Mouse (Mus musculus): ENCODE results near the gene Ndufaf5. TPM values are rescaled to one million over a fixed set of nuclear protein-coding genes. Genes with fewer than 3 reads are reported as not detected.
A peak's percentile ranks its signal among the peaks of the same experiment; 100 is the strongest.
"Not testable (repeated sequence)": the region's sequence is repeated elsewhere in the genome, so short reads cannot be mapped to it uniquely, and the experiment has no call there.

Gene Ndufaf5
- polyA plus RNA-seq (2012; rRNA removed) (13.3 and 18.9 TPM in 2 replicates), polyA plus RNA-seq (2014; fragmentation: Nextera tagmentation; extraction: Ambion mirVana) (26.5 and 26.9 TPM in 2 replicates)

- Histone ChIP-seq H3K27me3 (ENCODE audit: control insufficient read depth, insufficient read depth, low read length) (no peaks in the 10 kb centered on the region), H3K9ac (ENCODE audit: low read depth, low read length, severe bottlenecking) (peak within 1 kb of the TSS; percentile 84), H3K4me2 (replicated peaks; ENCODE audit: low read depth, low read length, severe bottlenecking) (peak within 1 kb of the TSS; percentile 55), H3K4me3 (replicated peaks; ENCODE audit: low read length) (peak within 1 kb of the TSS; percentile 90), H3K9me3 (ENCODE audit: control insufficient read depth, low read length) (no peaks in the 10 kb centered on the region), H3K4me1 (ENCODE audit: control insufficient read depth, insufficient read depth, low read length) (peaks cover 8% of the 10 kb centered on the region; the same call in 1 of the 2 replicates), H3K27ac (replicated peaks; ENCODE audit: low read depth, low read length) (peak within 1 kb of the TSS; percentile 72), H3K36me3 (ENCODE audit: control insufficient read depth, insufficient read depth, low read length) (peaks cover 12% of the 10 kb centered on the region)
- DNase-seq (ENCODE audit: low spot score), result peak; percentile 99
- TF ChIP-seq POLR2A (IDR thresholded peaks at IDR 0.05; ENCODE audit: borderline replicate concordance, extremely low read depth, insufficient read depth, insufficient read length), result peak; percentile 73; the same call in 1 of the 2 replicates
- WGBS, result under 1% methylated on average over 43 of the region's 43 CpGs
- ATAC-seq (ENCODE audit: low FRiP score, low read depth), result peak; percentile 99
Measured at GRCm38 (mm10) chr2:140170127-140170802, at the start of gene Ndufaf5, which contains the start of gene Esf1. TSS of gene Ndufaf5 (plus strand) at chr2:140170649. TSS of gene Esf1 (minus strand) at chr2:140170564.

- H3K9me3 ChIP-seq (ENCODE audit: control insufficient read depth, low read length), result no peaks in the 10 kb centered on the region
- ATAC-seq (ENCODE audit: low FRiP score, low read depth) (no peak), DNase-seq (ENCODE audit: low spot score) (no peak)
- no peak overlapping the region for H3K9ac ChIP-seq (ENCODE audit: low read depth, low read length, severe bottlenecking)
- no peak overlapping the region for H3K4me2 ChIP-seq (replicated peaks; ENCODE audit: low read depth, low read length, severe bottlenecking)
- peaks cover 72% of the 10 kb centered on the region for H3K36me3 ChIP-seq (ENCODE audit: control insufficient read depth, insufficient read depth, low read length)
- no peaks in the 10 kb centered on the region for H3K4me1 ChIP-seq (ENCODE audit: control insufficient read depth, insufficient read depth, low read length)
- TF ChIP-seq POLR2A (IDR thresholded peaks at IDR 0.05; ENCODE audit: borderline replicate concordance, extremely low read depth, insufficient read depth, insufficient read length), result no peak
- no peaks in the 10 kb centered on the region for H3K27me3 ChIP-seq (ENCODE audit: control insufficient read depth, insufficient read depth, low read length)
- H3K4me3 ChIP-seq (replicated peaks; ENCODE audit: low read length), result no peak overlapping the region
- 84% methylated on average over 2 of the region's 2 CpGs for WGBS
- H3K27ac ChIP-seq (replicated peaks; ENCODE audit: low read depth, low read length), result no peak overlapping the region
Measured at GRCm38 (mm10) chr2:140125516-140125915, 44.9 kb upstream of the Ndufaf5 start.

GRCm38 (mm10) chr2:140151743-140152142 lies 18.7 kb upstream of the Ndufaf5 start, which contains the start of gene Gm17374:
TSS of gene Gm17374 (plus strand) at chr2:140152043.
- H3K27me3 ChIP-seq (ENCODE audit: control insufficient read depth, insufficient read depth, low read length); H3K4me1 ChIP-seq (ENCODE audit: control insufficient read depth, insufficient read depth, low read length); H3K27ac ChIP-seq (replicated peaks; ENCODE audit: low read depth, low read length); H3K9me3 ChIP-seq (ENCODE audit: control insufficient read depth, low read length); H3K4me2 ChIP-seq (replicated peaks; ENCODE audit: low read depth, low read length, severe bottlenecking); DNase-seq (ENCODE audit: low spot score); H3K4me3 ChIP-seq (replicated peaks; ENCODE audit: low read length); ATAC-seq (ENCODE audit: low FRiP score, low read depth); H3K9ac ChIP-seq (ENCODE audit: low read depth, low read length, severe bottlenecking): not testable (repeated sequence)
- 91% methylated on average over 4 of the region's 4 CpGs for WGBS
- peaks cover 32% of the 10 kb centered on the region for H3K36me3 ChIP-seq (ENCODE audit: control insufficient read depth, insufficient read depth, low read length)

- no peak for ATAC-seq (ENCODE audit: low FRiP score, low read depth)
- WGBS, result 85% methylated on average over 3 of the region's 3 CpGs
- Histone ChIP-seq H3K36me3 (ENCODE audit: control insufficient read depth, insufficient read depth, low read length) (peaks cover 52% of the 10 kb centered on the region), H3K9ac (ENCODE audit: low read depth, low read length, severe bottlenecking) (no peak overlapping the region), H3K4me3 (replicated peaks; ENCODE audit: low read length) (no peak overlapping the region), H3K27me3 (ENCODE audit: control insufficient read depth, insufficient read depth, low read length) (no peaks in the 10 kb centered on the region), H3K4me1 (ENCODE audit: control insufficient read depth, insufficient read depth, low read length) (no peaks in the 10 kb centered on the region), H3K9me3 (ENCODE audit: control insufficient read depth, low read length) (no peaks in the 10 kb centered on the region), H3K4me2 (replicated peaks; ENCODE audit: low read depth, low read length, severe bottlenecking) (no peak overlapping the region), H3K27ac (replicated peaks; ENCODE audit: low read depth, low read length) (no peak overlapping the region)
- no peak for TF ChIP-seq POLR2A (IDR thresholded peaks at IDR 0.05; ENCODE audit: borderline replicate concordance, extremely low read depth, insufficient read depth, insufficient read length)
- peak; percentile 81 for DNase-seq (ENCODE audit: low spot score)
Measured at GRCm38 (mm10) chr2:140159186-140159730, 11.2 kb upstream of the Ndufaf5 start.

GRCm38 (mm10) chr2:140163351-140163854 lies 7.0 kb upstream of the Ndufaf5 start:
- ATAC-seq (ENCODE audit: low FRiP score, low read depth) (no peak), DNase-seq (ENCODE audit: low spot score) (no peak)
- 92% methylated on average over 5 of the region's 5 CpGs for WGBS
- H3K9ac ChIP-seq (ENCODE audit: low read depth, low read length, severe bottlenecking), result no peak overlapping the region
- H3K4me1 ChIP-seq (ENCODE audit: control insufficient read depth, insufficient read depth, low read length), result no peaks in the 10 kb centered on the region
- no peak overlapping the region for H3K4me3 ChIP-seq (replicated peaks; ENCODE audit: low read length)
- no peak for TF ChIP-seq POLR2A (IDR thresholded peaks at IDR 0.05; ENCODE audit: borderline replicate concordance, extremely low read depth, insufficient read depth, insufficient read length)
- H3K4me2 ChIP-seq (replicated peaks; ENCODE audit: low read depth, low read length, severe bottlenecking), result no peak overlapping the region
- H3K9me3 ChIP-seq (ENCODE audit: control insufficient read depth, low read length), result no peaks in the 10 kb centered on the region
- peaks cover 45% of the 10 kb centered on the region for H3K36me3 ChIP-seq (ENCODE audit: control insufficient read depth, insufficient read depth, low read length)
- no peak overlapping the region for H3K27ac ChIP-seq (replicated peaks; ENCODE audit: low read depth, low read length)
- H3K27me3 ChIP-seq (ENCODE audit: control insufficient read depth, insufficient read depth, low read length), result no peaks in the 10 kb centered on the region
